Mouse (Mus musculus): ENCODE results near the gene Pcca. TPM values are rescaled to one million over a fixed set of nuclear protein-coding genes. Genes with fewer than 3 reads are reported as not detected.

The Pcca gene
- polyA plus RNA-seq, 1 experiment from 2014 or later, result 31.6 TPM

- Histone ChIP-seq H3K27me3 (ENCODE audit: control insufficient read depth, insufficient read depth, low read length) (no peaks in the 10 kb centered on the region), H3K4me2 (replicated peaks; ENCODE audit: low read depth, low read length) (no peak overlapping the region), H3K4me3 (ENCODE audit: low read depth, low read length) (no peak overlapping the region), H3K36me3 (ENCODE audit: control insufficient read depth, insufficient read depth, low read length) (no peaks in the 10 kb centered on the region), H3K9ac (ENCODE audit: low read depth, low read length) (no peak overlapping the region), H3K9me3 (ENCODE audit: control insufficient read depth, low read length) (no peaks in the 10 kb centered on the region), H3K27ac (ENCODE audit: low read depth, low read length) (no peak overlapping the region), H3K4me1 (replicated peaks; ENCODE audit: control insufficient read depth, insufficient read depth, low read length) (no peaks in the 10 kb centered on the region)
- DNase-seq (ENCODE audit: low spot score) (no peak), ATAC-seq (ENCODE audit: low FRiP score) (no peak)
- 74% methylated on average over 6 of the region's 6 CpGs for WGBS
Measured at GRCm38 (mm10) chr14:122869831-122870230, 335.7 kb downstream of the Pcca start.

- H3K4me3 ChIP-seq (ENCODE audit: low read depth, low read length), result no peak overlapping the region
- H3K27me3 ChIP-seq (ENCODE audit: control insufficient read depth, insufficient read depth, low read length), result no peaks in the 10 kb centered on the region
- no peak overlapping the region for H3K9ac ChIP-seq (ENCODE audit: low read depth, low read length)
- no peaks in the 10 kb centered on the region for H3K36me3 ChIP-seq (ENCODE audit: control insufficient read depth, insufficient read depth, low read length)
- H3K4me1 ChIP-seq (replicated peaks; ENCODE audit: control insufficient read depth, insufficient read depth, low read length), result 0 out of 2 replicates have a peak, but pooled peaks cover 2% of the 10 kb centered on the region
- ATAC-seq (ENCODE audit: low FRiP score) (peak; percentile 43; the same call in 1 of the 2 replicates), DNase-seq (ENCODE audit: low spot score) (no peak)
- 65% methylated on average over 4 of the region's 4 CpGs for WGBS
- no peak overlapping the region for H3K27ac ChIP-seq (ENCODE audit: low read depth, low read length)
- H3K4me2 ChIP-seq (replicated peaks; ENCODE audit: low read depth, low read length), result no peak overlapping the region
- no peaks in the 10 kb centered on the region for H3K9me3 ChIP-seq (ENCODE audit: control insufficient read depth, low read length)
Measured at GRCm38 (mm10) chr14:122871841-122872580, 337.9 kb downstream of the Pcca start.

- Histone ChIP-seq H3K4me3 (ENCODE audit: low read depth, low read length) (no peak overlapping the region), H3K27ac (ENCODE audit: low read depth, low read length) (no peak overlapping the region), H3K9ac (ENCODE audit: low read depth, low read length) (no peak overlapping the region), H3K9me3 (ENCODE audit: control insufficient read depth, low read length) (no peaks in the 10 kb centered on the region), H3K4me2 (replicated peaks; ENCODE audit: low read depth, low read length) (no peak overlapping the region), H3K4me1 (replicated peaks; ENCODE audit: control insufficient read depth, insufficient read depth, low read length) (0 out of 2 replicates have a peak, but pooled peaks cover 2% of the 10 kb centered on the region), H3K27me3 (ENCODE audit: control insufficient read depth, insufficient read depth, low read length) (no peaks in the 10 kb centered on the region), H3K36me3 (ENCODE audit: control insufficient read depth, insufficient read depth, low read length) (no peaks in the 10 kb centered on the region)
- ATAC-seq (ENCODE audit: low FRiP score) (no peak), DNase-seq (ENCODE audit: low spot score) (no peak)
- WGBS, result 80% methylated on average over 6 of the region's 6 CpGs
Measured at GRCm38 (mm10) chr14:122872612-122873011, 338.5 kb downstream of the Pcca start.

- Histone ChIP-seq H3K4me1 (replicated peaks; ENCODE audit: control insufficient read depth, insufficient read depth, low read length) (0 out of 2 replicates have a peak, but pooled peaks cover 2% of the 10 kb centered on the region), H3K4me2 (replicated peaks; ENCODE audit: low read depth, low read length) (no peak overlapping the region), H3K36me3 (ENCODE audit: control insufficient read depth, insufficient read depth, low read length) (no peaks in the 10 kb centered on the region), H3K27ac (ENCODE audit: low read depth, low read length) (no peak overlapping the region), H3K9ac (ENCODE audit: low read depth, low read length) (no peak overlapping the region), H3K9me3 (ENCODE audit: control insufficient read depth, low read length) (no peaks in the 10 kb centered on the region), H3K27me3 (ENCODE audit: control insufficient read depth, insufficient read depth, low read length) (no peaks in the 10 kb centered on the region), H3K4me3 (ENCODE audit: low read depth, low read length) (no peak overlapping the region)
- ATAC-seq (ENCODE audit: low FRiP score) (no peak), DNase-seq (ENCODE audit: low spot score) (no peak)
- 66% methylated on average over 8 of the region's 8 CpGs for WGBS
Measured at GRCm38 (mm10) chr14:122875056-122875455, 340.9 kb downstream of the Pcca start.

- Histone ChIP-seq H3K4me1 (replicated peaks; ENCODE audit: control insufficient read depth, insufficient read depth, low read length) (0 out of 2 replicates have a peak, but pooled peaks cover 2% of the 10 kb centered on the region), H3K4me2 (replicated peaks; ENCODE audit: low read depth, low read length) (no peak overlapping the region), H3K36me3 (ENCODE audit: control insufficient read depth, insufficient read depth, low read length) (no peaks in the 10 kb centered on the region), H3K4me3 (ENCODE audit: low read depth, low read length) (no peak overlapping the region), H3K9me3 (ENCODE audit: control insufficient read depth, low read length) (no peaks in the 10 kb centered on the region), H3K9ac (ENCODE audit: low read depth, low read length) (no peak overlapping the region), H3K27me3 (ENCODE audit: control insufficient read depth, insufficient read depth, low read length) (no peaks in the 10 kb centered on the region), H3K27ac (ENCODE audit: low read depth, low read length) (no peak overlapping the region)
- ATAC-seq (ENCODE audit: low FRiP score) (0 out of 2 replicates have a peak, but pooled peaks have one; percentile 25), DNase-seq (ENCODE audit: low spot score) (peak; percentile 13)
- 37% methylated on average over 6 of the region's 6 CpGs for WGBS
Measured at GRCm38 (mm10) chr14:122875636-122876035, 341.5 kb downstream of the Pcca start.

- DNase-seq (ENCODE audit: low spot score) (peak; percentile 84), ATAC-seq (ENCODE audit: low FRiP score) (peak; percentile 92)
- no peak overlapping the region for H3K4me2 ChIP-seq (replicated peaks; ENCODE audit: low read depth, low read length)
- 4% methylated on average over 6 of the region's 6 CpGs for WGBS
- no peak overlapping the region for H3K4me3 ChIP-seq (ENCODE audit: low read depth, low read length)
- no peaks in the 10 kb centered on the region for H3K27me3 ChIP-seq (ENCODE audit: control insufficient read depth, insufficient read depth, low read length)
- no peak overlapping the region for H3K9ac ChIP-seq (ENCODE audit: low read depth, low read length)
- H3K27ac ChIP-seq (ENCODE audit: low read depth, low read length), result no peak overlapping the region
- H3K36me3 ChIP-seq (ENCODE audit: control insufficient read depth, insufficient read depth, low read length), result no peaks in the 10 kb centered on the region
- H3K9me3 ChIP-seq (ENCODE audit: control insufficient read depth, low read length), result no peaks in the 10 kb centered on the region
- 0 out of 2 replicates have a peak, but pooled peaks cover 2% of the 10 kb centered on the region for H3K4me1 ChIP-seq (replicated peaks; ENCODE audit: control insufficient read depth, insufficient read depth, low read length)
Measured at GRCm38 (mm10) chr14:122876163-122876562, 342.0 kb downstream of the Pcca start.

GRCm38 (mm10) chr14:122876723-122877122 lies 342.6 kb downstream of the Pcca start:
- H3K27me3 ChIP-seq (ENCODE audit: control insufficient read depth, insufficient read depth, low read length), result no peaks in the 10 kb centered on the region
- ATAC-seq (ENCODE audit: low FRiP score) (no peak), DNase-seq (ENCODE audit: low spot score) (no peak)
- H3K4me2 ChIP-seq (replicated peaks; ENCODE audit: low read depth, low read length), result no peak overlapping the region
- peaks cover 5% of the 10 kb centered on the region; the same call in 1 of the 2 replicates for H3K4me1 ChIP-seq (replicated peaks; ENCODE audit: control insufficient read depth, insufficient read depth, low read length)
- H3K4me3 ChIP-seq (ENCODE audit: low read depth, low read length), result no peak overlapping the region
- H3K9ac ChIP-seq (ENCODE audit: low read depth, low read length), result no peak overlapping the region
- H3K27ac ChIP-seq (ENCODE audit: low read depth, low read length), result no peak overlapping the region
- 64% methylated on average over 7 of the region's 7 CpGs for WGBS
- no peaks in the 10 kb centered on the region for H3K36me3 ChIP-seq (ENCODE audit: control insufficient read depth, insufficient read depth, low read length)
- no peaks in the 10 kb centered on the region for H3K9me3 ChIP-seq (ENCODE audit: control insufficient read depth, low read length)

- no peak for DNase-seq (ENCODE audit: low spot score)
- ATAC-seq (ENCODE audit: low FRiP score), result no peak
- no peak overlapping the region for H3K27ac ChIP-seq (ENCODE audit: low read depth, low read length)
- H3K9me3 ChIP-seq (ENCODE audit: control insufficient read depth, low read length), result no peaks in the 10 kb centered on the region
- peaks cover 5% of the 10 kb centered on the region; the same call in 1 of the 2 replicates for H3K4me1 ChIP-seq (replicated peaks; ENCODE audit: control insufficient read depth, insufficient read depth, low read length)
- H3K4me2 ChIP-seq (replicated peaks; ENCODE audit: low read depth, low read length), result no peak overlapping the region
- 78% methylated on average over 3 of the region's 3 CpGs for WGBS
- no peak overlapping the region for H3K9ac ChIP-seq (ENCODE audit: low read depth, low read length)
- H3K27me3 ChIP-seq (ENCODE audit: control insufficient read depth, insufficient read depth, low read length), result no peaks in the 10 kb centered on the region
- no peaks in the 10 kb centered on the region for H3K36me3 ChIP-seq (ENCODE audit: control insufficient read depth, insufficient read depth, low read length)
- H3K4me3 ChIP-seq (ENCODE audit: low read depth, low read length), result no peak overlapping the region
Measured at GRCm38 (mm10) chr14:122877787-122878186, 343.7 kb downstream of the Pcca start.

- Histone ChIP-seq H3K4me3 (ENCODE audit: low read depth, low read length) (no peak overlapping the region), H3K27ac (ENCODE audit: low read depth, low read length) (no peak overlapping the region), H3K9ac (ENCODE audit: low read depth, low read length) (no peak overlapping the region), H3K9me3 (ENCODE audit: control insufficient read depth, low read length) (no peaks in the 10 kb centered on the region), H3K36me3 (ENCODE audit: control insufficient read depth, insufficient read depth, low read length) (no peaks in the 10 kb centered on the region), H3K4me2 (replicated peaks; ENCODE audit: low read depth, low read length) (no peak overlapping the region), H3K4me1 (replicated peaks; ENCODE audit: control insufficient read depth, insufficient read depth, low read length) (peaks cover 6% of the 10 kb centered on the region; the same call in 1 of the 2 replicates), H3K27me3 (ENCODE audit: control insufficient read depth, insufficient read depth, low read length) (no peaks in the 10 kb centered on the region)
- 75% methylated on average over 7 of the region's 7 CpGs for WGBS
- no peak for DNase-seq (ENCODE audit: low spot score)
- ATAC-seq (ENCODE audit: low FRiP score), result no peak
Measured at GRCm38 (mm10) chr14:122880291-122880690, 346.2 kb downstream of the Pcca start.
